Mouse (Mus musculus) brain, embryonic 14.5 days (tissue): Measurements from ENCODE around the gene Prss41.

ENCODE experiments used
- CTCF ChIP-seq: fragments of 200-500 bp; IDR thresholded peaks from 2 replicates; pipeline ENCODE4 v1.5.1; 2012; ENCODE audit warnings: inconsistent platforms, mild to moderate bottlenecking, moderate library complexity, borderline replicate concordance; ENCODE audit not compliant: insufficient read depth, insufficient read length; ENCODE audit errors: extremely low read depth
- POLR2A ChIP-seq: fragments of 200-500 bp; IDR thresholded peaks from 2 replicates; pipeline ENCODE4 v1.6.1; 2012; ENCODE audit warnings: mild to moderate bottlenecking, inconsistent platforms, borderline replicate concordance; ENCODE audit not compliant: poor library complexity, insufficient read depth, insufficient read length, severe bottlenecking; ENCODE audit errors: extremely low read depth

DNA sequence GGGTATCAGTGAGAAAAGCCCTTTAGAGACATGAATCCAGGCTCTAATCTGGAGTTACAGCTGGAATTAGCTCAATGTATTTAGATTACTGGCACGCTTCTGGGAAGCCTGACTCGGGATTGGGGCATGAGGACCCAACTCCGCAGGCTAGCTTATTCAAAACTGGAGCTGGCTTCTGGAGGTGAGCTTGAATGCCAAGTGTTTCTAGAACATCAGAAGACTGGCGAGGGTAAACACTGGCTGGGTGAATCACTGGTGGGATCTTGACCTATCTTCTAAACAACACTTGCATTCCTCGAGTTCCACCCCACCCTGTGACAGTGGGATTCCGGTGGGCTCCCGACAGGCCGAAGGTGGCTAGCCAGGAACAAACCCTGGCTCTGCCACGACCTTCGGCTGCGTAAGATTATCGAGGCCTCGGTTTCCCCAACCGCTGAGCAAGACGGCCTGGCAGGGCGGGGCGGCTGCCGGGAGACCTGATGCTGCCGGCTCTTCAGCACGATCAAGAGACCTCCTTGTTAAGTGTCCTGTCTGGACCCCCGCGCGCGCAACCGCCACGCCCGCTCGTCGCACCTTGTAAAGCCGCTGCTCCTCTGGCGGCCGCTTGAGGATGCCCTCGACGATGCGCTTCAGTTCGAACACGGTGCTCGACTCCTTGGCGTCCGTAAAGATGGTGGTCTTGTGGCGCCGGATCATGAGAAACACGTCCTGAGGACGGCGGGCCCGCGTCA lies 15.5 kb downstream of the Prss41 start:
- TF ChIP-seq CTCF (peak; percentile 1; the same call in 1 of the 2 replicates), POLR2A (no peak)
